Mouse (Mus musculus) thymus, postnatal 25 days (tissue): ENCODE measurements around the gene Nudc.
"Not testable (repeated sequence)": the region's sequence is repeated elsewhere in the genome, so short reads cannot be mapped to it uniquely, and the experiment has no call there.

ENCODE experiments used
- DNase-seq: peaks from one replicate; pipeline ENCODE4 v3.0.0; 2022

Nudc gene

GRCm38 (mm10) chr4:133532777-133533176 lies 13.0 kb downstream of the Nudc start:
- no peak for DNase-seq

- no peak for DNase-seq
Measured at GRCm38 (mm10) chr4:133527788-133528187, 18.0 kb downstream of the Nudc start.

- no peak for DNase-seq
Measured at GRCm38 (mm10) chr4:133521502-133521901, 24.3 kb downstream of the Nudc start.

- no peak for DNase-seq
Measured at GRCm38 (mm10) chr4:133519369-133519665, 26.5 kb downstream of the Nudc start.

- peak; percentile 12 for DNase-seq
Measured at GRCm38 (mm10) chr4:133518601-133519368, 27.0 kb downstream of the Nudc start, which contains the start of gene Kdf1. Gene Kdf1, plus strand, starts transcription at chr4:133518963.

GRCm38 (mm10) chr4:133512972-133513371 lies 32.8 kb downstream of the Nudc start:
- DNase-seq = peak; percentile 84

- not testable (repeated sequence) for DNase-seq
Measured at GRCm38 (mm10) chr4:133512511-133512910, 33.3 kb downstream of the Nudc start.

- no peak for DNase-seq
Measured at GRCm38 (mm10) chr4:133511050-133511449, 34.7 kb downstream of the Nudc start.

- no peak for DNase-seq
Measured at GRCm38 (mm10) chr4:133508990-133509389, 36.8 kb downstream of the Nudc start.

GRCm38 (mm10) chr4:133506573-133506972 lies 39.2 kb downstream of the Nudc start:
- DNase-seq = peak; percentile 79

- DNase-seq = no peak
Measured at GRCm38 (mm10) chr4:133504755-133505485, 40.9 kb downstream of the Nudc start.

GRCm38 (mm10) chr4:133504300-133504699 lies 41.5 kb downstream of the Nudc start:
- no peak for DNase-seq

GRCm38 (mm10) chr4:133501514-133501913 lies 44.3 kb downstream of the Nudc start:
- no peak for DNase-seq

- DNase-seq = peak; percentile 61
Measured at GRCm38 (mm10) chr4:133498160-133498724, 47.6 kb downstream of the Nudc start, which contains the start of gene Trnp1. Gene Trnp1, minus strand, starts transcription at chr4:133498550.

- DNase-seq = peak; percentile 37
Measured at GRCm38 (mm10) chr4:133497461-133498159, 48.2 kb downstream of the Nudc start.

GRCm38 (mm10) chr4:133496738-133497445 lies 48.9 kb downstream of the Nudc start:
- no peak for DNase-seq

GRCm38 (mm10) chr4:133495711-133496110 lies 50.1 kb downstream of the Nudc start:
- no peak for DNase-seq

- no peak for DNase-seq
Measured at GRCm38 (mm10) chr4:133494867-133495266, 50.9 kb downstream of the Nudc start.

- DNase-seq = peak; percentile 89
Measured at GRCm38 (mm10) chr4:133494432-133494831, 51.4 kb downstream of the Nudc start.

- no peak for DNase-seq
Measured at GRCm38 (mm10) chr4:133493895-133494294, 51.9 kb downstream of the Nudc start.

GRCm38 (mm10) chr4:133491800-133492199 lies 54.0 kb downstream of the Nudc start:
- no peak for DNase-seq

- DNase-seq = no peak
Measured at GRCm38 (mm10) chr4:133489489-133490245, 56.1 kb downstream of the Nudc start.
